Mouse (Mus musculus): ENCODE data around the gene Rftn2.

The Rftn2 gene

GRCm38 (mm10) chr1:55210202-55210965, 16.2 kb downstream of the Rftn2 start:
- DNase-seq (ENCODE audit: low read depth), result peak; percentile 95

GRCm38 (mm10) chr1:55208500-55209140, 18.0 kb downstream of the Rftn2 start:
- DNase-seq (ENCODE audit: low read depth), result peak; percentile 39

DNA sequence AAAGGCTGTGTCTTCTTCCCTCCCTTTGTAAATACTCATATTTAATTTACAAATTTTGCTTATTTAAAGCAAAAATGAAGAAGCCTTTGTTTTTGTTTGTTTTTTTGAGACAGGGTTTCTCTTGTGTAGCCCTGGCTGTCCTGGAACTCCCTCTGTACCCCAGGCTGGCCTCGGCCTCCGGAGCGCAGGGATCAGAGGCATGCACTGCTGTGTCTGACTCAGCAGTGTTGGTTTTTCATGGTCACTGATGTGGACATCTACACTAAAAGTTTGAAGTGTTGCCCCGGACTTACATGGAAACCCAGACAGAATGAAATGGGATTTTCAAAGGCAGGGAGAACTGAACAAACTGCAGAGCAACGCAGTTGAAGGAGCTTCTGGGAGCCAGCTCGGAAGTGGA, 19.0 kb downstream of the Rftn2 start:
- no peak for DNase-seq (ENCODE audit: low read depth)

DNA sequence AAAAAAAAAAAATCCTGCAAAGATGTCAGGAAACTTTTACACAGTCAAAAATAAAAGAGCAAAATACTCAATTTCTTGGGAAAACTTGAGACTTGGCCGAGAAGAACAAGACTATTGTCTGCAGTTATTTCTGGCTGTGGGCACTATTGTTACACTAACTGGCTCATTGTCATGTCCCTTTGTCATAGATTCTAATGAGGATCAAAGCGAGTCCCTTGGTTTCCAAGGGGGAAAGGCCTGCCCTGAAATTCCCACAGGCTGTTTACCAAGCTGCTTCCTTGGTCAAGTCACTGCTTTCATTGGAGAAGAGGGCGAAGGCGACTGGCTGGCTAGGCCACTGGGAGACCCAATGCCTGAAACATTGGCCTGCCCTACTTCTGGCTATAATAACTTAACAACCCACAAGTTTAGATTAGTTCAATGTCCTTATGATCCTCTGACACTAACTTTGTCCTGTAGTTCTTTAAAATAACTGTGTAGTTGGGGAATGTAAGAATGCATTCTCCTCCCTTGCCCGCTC, 20.7 kb downstream of the Rftn2 start:
- no peak for DNase-seq (ENCODE audit: low read depth)

DNA sequence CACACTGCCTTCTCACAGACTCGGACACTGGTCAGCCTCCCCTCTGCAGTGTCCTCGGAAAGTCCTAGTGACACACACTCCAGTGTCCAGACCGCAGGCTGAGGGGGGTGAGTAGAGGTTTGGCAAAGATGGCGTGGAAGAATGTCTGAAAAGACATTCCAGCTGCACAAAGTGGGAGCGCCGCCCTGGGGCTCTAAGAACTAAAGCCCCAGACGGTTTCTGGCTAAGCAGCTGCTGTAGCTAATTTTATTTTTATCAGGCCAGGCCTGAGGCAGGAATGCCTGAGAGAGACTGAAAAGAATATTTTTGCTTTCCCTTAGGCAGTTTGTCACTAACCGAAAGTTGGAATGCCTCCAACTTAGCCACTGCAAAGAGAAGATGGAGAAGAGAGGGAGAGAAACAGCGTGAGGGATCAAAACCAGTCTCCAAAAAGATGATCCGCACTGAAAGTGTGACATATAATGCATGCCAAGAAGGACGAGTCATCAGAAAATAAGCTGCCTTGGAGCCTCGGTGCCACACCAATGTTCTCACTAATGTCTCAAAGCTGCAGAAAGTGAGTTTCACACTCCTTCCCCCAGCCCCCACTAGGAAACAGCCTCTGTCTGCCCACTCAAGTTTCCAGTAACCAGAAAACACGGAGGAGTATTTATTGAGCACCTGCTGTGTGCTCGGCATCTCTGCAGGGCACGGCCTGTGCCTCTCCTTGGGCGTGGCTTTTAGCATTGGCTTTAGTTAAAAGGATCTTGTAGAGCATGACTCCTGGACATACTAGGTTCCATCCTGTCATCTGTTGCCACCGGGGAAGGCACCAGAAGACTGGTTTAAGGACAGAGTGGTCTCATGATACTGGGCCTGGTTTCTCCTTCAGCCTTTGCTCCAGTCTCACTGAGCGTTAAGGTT, 24.5 kb downstream of the Rftn2 start:
- no peak for DNase-seq (ENCODE audit: low read depth)

DNA sequence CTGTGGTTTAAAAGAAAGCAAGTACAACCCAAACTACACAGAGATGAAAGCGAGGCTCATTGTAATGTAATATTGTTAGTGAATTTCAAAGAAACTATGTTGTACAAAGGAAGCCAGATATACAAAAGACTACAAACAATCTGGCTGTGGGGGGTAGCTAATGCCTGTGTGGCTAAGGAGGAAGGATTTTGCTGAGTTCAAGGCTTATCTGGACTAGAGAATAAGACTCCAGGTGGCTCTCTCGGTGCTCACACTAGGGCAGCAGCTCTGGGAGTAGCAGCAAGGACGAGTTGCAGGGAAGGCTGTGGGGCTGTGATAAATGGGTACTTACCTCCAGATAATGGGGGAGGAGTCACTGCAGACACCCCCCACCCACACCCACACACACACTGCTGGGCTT, 27.9 kb downstream of the Rftn2 start:
- no peak for DNase-seq (ENCODE audit: low read depth)

DNA sequence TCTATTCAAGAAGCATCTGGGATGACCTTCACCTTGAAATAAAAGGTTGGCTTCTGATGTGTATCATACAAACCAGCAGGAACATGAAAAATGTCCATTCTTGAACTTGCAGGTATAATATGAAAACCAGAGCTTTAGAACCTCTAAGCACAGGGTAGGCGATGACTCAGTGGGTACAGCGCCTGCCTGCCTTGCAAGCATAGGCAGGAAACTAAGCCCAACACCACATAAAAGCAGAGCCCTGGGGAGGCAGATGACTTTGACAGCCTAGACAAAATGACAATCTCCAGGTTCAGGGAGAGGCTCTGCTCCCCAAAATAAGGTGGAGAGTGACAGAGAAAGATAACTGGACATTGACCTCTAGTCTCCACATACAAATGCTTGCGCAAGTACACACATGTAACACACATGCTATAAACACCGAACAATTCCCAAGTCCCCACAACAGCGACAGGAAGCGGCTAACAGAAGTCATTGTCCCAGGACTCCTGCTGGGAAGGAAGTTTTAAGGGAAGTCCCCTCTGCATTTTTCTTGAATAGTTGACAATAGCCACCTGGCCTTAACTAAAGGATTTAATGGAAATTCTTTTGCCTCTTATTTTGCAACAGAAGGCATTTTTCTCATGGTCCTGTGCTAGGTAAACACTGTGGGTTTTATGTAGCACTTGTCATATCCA, 30.1 kb downstream of the Rftn2 start:
- peak; percentile 31 for DNase-seq (ENCODE audit: low read depth)

DNA sequence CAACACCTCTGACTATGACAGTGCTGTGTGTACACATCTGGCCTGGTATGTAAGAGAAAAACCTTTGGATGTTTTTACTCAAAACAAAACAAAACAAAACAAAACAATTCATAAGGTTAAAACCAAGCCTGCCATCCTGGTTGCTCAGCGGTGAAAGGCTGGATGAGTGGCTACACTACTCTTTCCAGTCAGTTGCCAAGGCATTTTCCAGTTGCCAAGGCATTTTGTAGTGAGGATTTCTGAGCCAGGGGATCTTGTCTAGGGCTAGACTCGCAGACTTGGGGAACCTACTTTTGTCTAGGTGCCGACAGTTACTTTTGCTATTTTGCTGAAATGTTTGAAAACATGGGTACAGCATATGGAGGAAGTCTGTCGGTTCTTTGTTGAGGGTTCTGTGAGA, 31.6 kb downstream of the Rftn2 start:
- DNase-seq (ENCODE audit: low read depth), result no peak

- DNase-seq (ENCODE audit: low read depth), result no peak
Measured at GRCm38 (mm10) chr1:55194064-55194915, 32.3 kb downstream of the Rftn2 start.

DNA sequence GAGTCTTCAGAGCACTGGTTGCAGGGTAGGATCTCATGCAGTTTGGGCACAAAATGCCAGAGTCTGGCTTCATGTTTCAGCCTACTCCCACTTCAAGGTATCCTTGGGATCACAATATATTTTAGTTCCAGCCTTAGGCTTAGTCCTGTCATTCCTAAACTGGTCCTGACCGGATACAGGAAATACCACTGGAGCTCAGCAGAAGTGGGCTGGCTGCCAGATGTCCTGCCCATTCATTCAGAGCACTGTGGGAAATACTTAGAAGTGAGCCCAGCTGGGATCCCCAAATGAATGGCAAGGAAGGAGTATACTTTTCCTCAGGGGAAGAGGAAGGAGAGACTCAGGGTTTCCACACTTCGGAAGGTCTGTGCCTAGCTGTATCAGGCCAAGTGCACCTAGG, 33.3 kb downstream of the Rftn2 start:
- DNase-seq (ENCODE audit: low read depth), result no peak

- peak; percentile 57 for DNase-seq (ENCODE audit: low read depth)
Measured at GRCm38 (mm10) chr1:55192824-55193223, 33.8 kb downstream of the Rftn2 start.

DNA sequence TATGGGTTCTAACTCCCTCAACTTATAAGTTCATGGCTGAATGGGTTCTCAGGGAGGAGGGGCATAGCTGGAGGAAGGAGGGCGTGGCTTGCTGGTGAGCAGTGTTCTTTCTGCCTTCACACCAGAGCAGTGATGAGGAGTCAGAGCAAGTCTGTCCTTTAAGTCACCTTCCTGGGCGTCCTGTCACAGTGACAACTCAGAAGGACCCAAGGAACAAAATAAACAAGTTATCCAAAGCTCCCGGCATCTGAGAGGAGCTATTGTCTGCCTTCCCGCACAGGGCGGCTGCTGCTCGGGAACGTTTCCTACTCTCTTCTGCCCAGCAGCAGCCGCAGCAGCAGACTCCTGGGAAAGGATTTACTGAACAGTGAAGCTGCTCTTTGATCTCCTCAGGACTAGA, 34.6 kb downstream of the Rftn2 start:
- no peak for DNase-seq (ENCODE audit: low read depth)

DNA sequence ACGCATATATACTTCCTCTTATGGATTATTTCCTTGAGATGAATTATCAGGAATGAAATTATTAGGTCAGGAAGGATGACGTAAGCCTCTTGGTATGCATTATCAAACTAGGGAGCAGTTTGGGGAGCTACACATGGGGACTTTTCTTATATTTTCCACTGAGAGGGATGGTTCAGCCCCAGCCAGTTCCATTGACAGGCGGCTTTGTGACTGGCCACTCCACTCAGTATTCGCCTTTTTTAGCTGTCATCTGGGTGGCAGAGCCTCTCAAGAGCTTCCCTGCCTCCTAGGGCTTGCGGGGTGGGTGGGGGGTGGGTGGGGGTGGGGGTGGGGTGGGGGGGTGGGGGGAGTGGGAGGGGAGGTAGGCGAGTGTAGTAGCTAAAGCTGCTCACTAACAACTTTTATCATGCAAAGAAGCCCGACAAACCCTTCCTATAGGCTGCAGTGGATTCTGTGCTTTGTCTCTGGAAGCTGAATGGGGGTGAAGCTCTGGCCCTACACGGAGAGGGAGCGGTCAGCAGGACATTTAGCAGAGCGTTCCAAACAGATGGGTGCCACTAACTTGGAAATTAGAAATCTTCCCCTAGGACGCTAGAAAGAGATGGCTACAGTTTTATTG, 39.9 kb downstream of the Rftn2 start:
- DNase-seq (ENCODE audit: low read depth), result no peak

GRCm38 (mm10) chr1:55185718-55186117, 40.9 kb downstream of the Rftn2 start:
- peak; percentile 64 for DNase-seq (ENCODE audit: low read depth)

- no peak for DNase-seq (ENCODE audit: low read depth)
Measured at GRCm38 (mm10) chr1:55182392-55182791, 44.2 kb downstream of the Rftn2 start.

DNA sequence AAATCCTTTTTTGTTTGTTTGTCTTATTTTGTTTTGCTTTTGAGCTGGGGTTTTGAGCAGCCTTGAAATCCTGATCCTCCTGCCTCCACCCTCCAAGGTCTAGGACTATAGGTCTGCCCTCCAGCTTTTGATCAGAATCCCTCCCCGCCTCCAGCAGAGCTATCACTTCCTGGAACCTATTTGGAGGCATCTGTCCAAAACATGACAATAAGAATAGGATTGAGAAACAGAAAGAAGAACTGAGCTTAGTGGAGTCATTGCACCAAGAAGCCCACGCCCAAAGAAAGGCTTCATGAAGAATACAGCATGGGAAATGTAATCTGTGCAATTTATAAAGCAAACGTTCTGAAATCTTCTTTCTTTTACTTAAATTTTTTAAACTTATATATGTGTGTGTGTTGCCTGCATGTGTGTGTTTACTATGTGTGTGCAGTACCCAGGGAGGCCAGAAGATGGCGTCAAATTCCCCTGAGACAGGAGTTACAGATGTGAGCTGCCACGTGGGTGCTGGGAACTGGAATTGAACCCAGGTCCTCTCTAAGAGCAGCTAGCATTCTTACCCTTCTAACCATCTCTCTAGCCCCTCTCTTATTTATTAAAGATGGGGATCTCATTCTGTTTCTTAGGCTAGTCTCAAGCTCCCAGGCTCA, 46.5 kb downstream of the Rftn2 start:
- no peak for DNase-seq (ENCODE audit: low read depth)

- DNase-seq (ENCODE audit: low read depth), result no peak
Measured at GRCm38 (mm10) chr1:55174558-55175034, 52.0 kb downstream of the Rftn2 start.

GRCm38 (mm10) chr1:55173720-55174557, 52.6 kb downstream of the Rftn2 start:
- no peak for DNase-seq (ENCODE audit: low read depth)
